Mouse (Mus musculus) ES-E14 (cell line): ENCODE measurements around the gene Drosha.

Experiments used
- CHD2 ChIP-seq: IDR thresholded peaks from 2 replicates; pipeline ENCODE4 v1.6.1; 2014; ENCODE audit warnings: mild to moderate bottlenecking, low read depth, low read length, inconsistent platforms
- HCFC1 ChIP-seq: IDR thresholded peaks from 2 replicates; pipeline ENCODE4 v1.6.1; 2012; ENCODE audit warnings: low read length, inconsistent platforms, borderline replicate concordance; ENCODE audit not compliant: insufficient read depth
- MAFK ChIP-seq: IDR thresholded peaks from 2 replicates; pipeline ENCODE4 v1.6.1; 2014; ENCODE audit warnings: mild to moderate bottlenecking, low read depth, low read length, inconsistent platforms; ENCODE audit not compliant: insufficient read depth
- ZC3H11A ChIP-seq: IDR thresholded peaks from 2 replicates; pipeline ENCODE4 v1.6.1; 2012; ENCODE audit warnings: low read depth, mild to moderate bottlenecking, inconsistent platforms, low read length, borderline replicate concordance

DNA sequence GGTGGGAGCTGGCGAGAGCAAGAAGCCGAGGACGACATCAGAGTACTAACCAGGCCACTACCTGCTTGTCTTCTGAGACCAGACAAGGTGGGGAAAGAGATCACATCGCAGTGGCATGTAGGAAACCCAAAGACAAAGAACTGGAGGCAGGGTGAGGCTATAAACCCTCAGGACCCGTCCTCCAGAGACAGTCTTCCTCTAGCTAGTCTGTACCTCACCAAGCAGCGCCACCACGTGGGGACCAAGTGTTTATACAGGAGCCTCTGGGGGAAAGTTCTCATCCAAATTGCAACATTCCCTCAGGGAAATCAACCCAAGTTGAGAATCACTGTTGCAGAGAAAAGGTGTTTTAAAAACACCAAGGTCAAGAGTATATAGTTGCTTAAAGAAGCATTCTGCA, 18.2 kb downstream of the Drosha start:
- no peak for TF ChIP-seq HCFC1
- TF ChIP-seq MAFK: no peak
- TF ChIP-seq ZC3H11A: no peak
- TF ChIP-seq CHD2: no peak
